Mouse (Mus musculus) midbrain, embryonic 14.5 days (tissue): ENCODE results near the gene Map7. TPM values are rescaled to one million over a fixed set of nuclear protein-coding genes. Genes with fewer than 3 reads are reported as not detected.

Experiments
- microRNA-seq: library from miRNA; unstranded; fragments of <30 nt; microRNA quantifications from one replicate; pipeline ENCODE4, GENCODE M21; 2016
- polyA plus RNA-seq: library from polyadenylated mRNA; unstranded; fragments of >200 nt; fragmentation: Nextera tagmentation; extraction: Ambion mirVana; gene quantifications from 2 replicates; pipeline ENCODE4 v1.2.1, GENCODE M21; 2014

Gene Map7
- polyA plus RNA-seq, 1 experiment from 2014 or later: 5.3 TPM

Small RNA genes within 50 kb of the gene (microRNA-seq; reads per million reads assigned to microRNA genes)
- not detected for gene Mir6413

Other genes with a start within 250 kb of the Map7 start
- 30.1 and 30.7 TPM in 2 replicates for gene Pex7, start 240.8 kb upstream of the Map7 start, polyA plus RNA-seq
- gene Map3k5, start 214.0 kb upstream of the Map7 start, polyA plus RNA-seq: 0.72 and 1.3 TPM in 2 replicates
- gene Bclaf1, start 164.0 kb downstream of the Map7 start, polyA plus RNA-seq: 113 and 148 TPM in 2 replicates
- gene Mtfr2, start 199.3 kb downstream of the Map7 start, polyA plus RNA-seq: 0.47 and 0.68 TPM in 2 replicates